24 mouse cellular contexts compared by ENCODE assay signal in genomic region chr8:124976211-124976610, GRCm38 (mm10). TPM values are rescaled to one million over a fixed set of nuclear protein-coding genes. Genes with fewer than 3 reads are reported as not detected.
DNase-seq lines count a peak whose midpoint lies in the region; ATAC-seq and TF ChIP-seq lines count a peak whose summit lies in the region.
"Had no signal": no experiment of that assay in that cellular context is flagged by ENCODE, and none has a peak within 500 bp of the region (broad histone marks: within the 10 kb centered on the region; RNA-seq: fewer than 3 reads in every experiment).

No protein-coding gene starts in this region.

- H3K36me3 ChIP-seq in hindbrain, embryonic 12.5 days: no peaks in the 10 kb centered on the region
- H3K36me3 ChIP-seq: embryonic facial prominence, embryonic 13.5 days; embryonic facial prominence, embryonic 15.5 days; forebrain, embryonic 10.5 days; forebrain, embryonic 12.5 days had no signal

- H3K4me1 ChIP-seq in cerebellum, adult 2 months (ENCODE audit: control insufficient read depth, insufficient read depth, low read length): no peaks in the 10 kb centered on the region
- H3K4me1 ChIP-seq in hindbrain, embryonic 12.5 days: no peaks in the 10 kb centered on the region
- H3K4me1 ChIP-seq: embryonic facial prominence, embryonic 15.5 days; forebrain, embryonic 10.5 days; forebrain, embryonic 12.5 days had no signal

- peak; percentile 25 for DNase-seq in 416B (ENCODE audit: low read depth)
- DNase-seq in ES-CJ7 (ENCODE audit: low read depth, low spot score): peak; percentile 57
- DNase-seq in R1 (ENCODE audit: low read depth, low spot score): peak; percentile 31
- DNase-seq in kidney, postnatal 10 days: no peak
- no peak for DNase-seq in cerebellum, adult 2 months
- DNase-seq: adrenal gland, adult 8-10 months; adrenal gland, postnatal 14 days; adrenal gland, postnatal 36 days; cerebellum, adult 11-12 months; cerebellum, adult 8-10 months; cerebellum, adult 9-11 months; cerebellum, postnatal 14 days; cerebellum, postnatal 36 days; embryo, embryonic 11 days had no signal

- no peak for TF ChIP-seq CTCF in cerebellum, adult 2 months (IDR thresholded peaks at IDR 0.05; ENCODE audit: borderline replicate concordance, insufficient read depth, low read depth, low read length)

- no peak overlapping the region for H3K9ac ChIP-seq in hindbrain, embryonic 12.5 days
- H3K9ac ChIP-seq: embryonic facial prominence, embryonic 13.5 days; embryonic facial prominence, embryonic 15.5 days; forebrain, embryonic 12.5 days had no signal

- no peak overlapping the region for H3K27ac ChIP-seq in cerebellum, adult 2 months (ENCODE audit: insufficient read depth, low read length)
- H3K27ac ChIP-seq in hindbrain, embryonic 12.5 days: no peak overlapping the region
- H3K27ac ChIP-seq: embryonic facial prominence, embryonic 13.5 days; embryonic facial prominence, embryonic 15.5 days; forebrain, embryonic 10.5 days; forebrain, embryonic 12.5 days had no signal

- no peak for ATAC-seq in hindbrain, embryonic 12.5 days (ENCODE audit: low FRiP score)
- ATAC-seq: activated CD4-positive, CD25-positive, alpha-beta regulatory T cell, adult 4 months; forebrain, embryonic 14.5 days; forebrain, embryonic 16.5 days; Patski had no signal

- no peak for TF ChIP-seq POLR2A in cerebellum, adult 2 months (IDR thresholded peaks at IDR 0.05; ENCODE audit: borderline replicate concordance, insufficient read depth, low read length)

- H3K9me3 ChIP-seq in hindbrain, embryonic 12.5 days (replicated peaks): 0 out of 2 replicates have a peak, but pooled peaks cover 6% of the 10 kb centered on the region
- H3K9me3 ChIP-seq: embryonic facial prominence, embryonic 15.5 days had no signal

- H3K4me3 ChIP-seq in cerebellum, adult 2 months (replicated peaks; ENCODE audit: insufficient read depth, low read depth, low read length): no peak overlapping the region
- no peak overlapping the region for H3K4me3 ChIP-seq in hindbrain, embryonic 12.5 days
- H3K4me3 ChIP-seq: embryonic facial prominence, embryonic 13.5 days; embryonic facial prominence, embryonic 15.5 days; erythroblast, embryonic 14.5 days; forebrain, embryonic 10.5 days; forebrain, embryonic 12.5 days had no signal

- WGBS in cerebellum, adult 2 months: 92% methylated on average over 6 of the region's 6 CpGs
- WGBS in hindbrain, embryonic 12.5 days: 90% methylated on average over 6 of the region's 6 CpGs

- no peaks in the 10 kb centered on the region; the same call in 1 of the 2 replicates for H3K27me3 ChIP-seq in cerebellum, adult 2 months (ENCODE audit: control insufficient read depth, insufficient read depth, low read length)
- H3K27me3 ChIP-seq in hindbrain, embryonic 12.5 days: no peaks in the 10 kb centered on the region
- H3K27me3 ChIP-seq: embryonic facial prominence, embryonic 13.5 days; embryonic facial prominence, embryonic 15.5 days; forebrain, embryonic 12.5 days; Patski had no signal

- no peak overlapping the region for H3K4me2 ChIP-seq in hindbrain, embryonic 12.5 days (replicated peaks)
- H3K4me2 ChIP-seq: embryonic facial prominence, embryonic 13.5 days; embryonic facial prominence, embryonic 15.5 days; forebrain, embryonic 12.5 days had no signal

RNA-seq across cellular contexts. Expression of gene Egln1, which starts 27.1 kb away (rescaled TPM):
- polyA plus RNA-seq in cerebellum, adult 2 months (2012; rRNA removed): 58.1 and 58.8 TPM in 2 replicates
- 17.3 and 17.5 TPM in 2 replicates for polyA plus RNA-seq in hindbrain, embryonic 12.5 days (2016; fragmentation: Nextera tagmentation; extraction: Ambion mirVana)

RNA-seq across cellular contexts. Expression of gene Tsnax, which starts 36.6 kb away (rescaled TPM):
- 185 and 201 TPM in 2 replicates for polyA plus RNA-seq in cerebellum, adult 2 months (2012; rRNA removed)
- 141 and 145 TPM in 2 replicates for polyA plus RNA-seq in hindbrain, embryonic 12.5 days (2016; fragmentation: Nextera tagmentation; extraction: Ambion mirVana)

Comparison
In these comparisons a context has a peak if more than half of its experiments do, and no peak if none do; other contexts are left out.
1. DNase-seq: peak in 416B (single experiment), ES-CJ7 (single experiment) and R1 (single experiment); none in kidney, postnatal 10 days (single experiment) and cerebellum, adult 2 months (0 of 2).